Mouse (Mus musculus): ENCODE measurements around the gene Nanp. TPM values are rescaled to one million over a fixed set of nuclear protein-coding genes. Genes with fewer than 3 reads are reported as not detected.

Nanp gene
- total RNA-seq (2015; ENCODE audit: low replicate concordance) = 22.1 and 31.6 TPM in 2 replicates
- 16.5 and 43.2 TPM in 2 replicates for total RNA-seq (2017; ENCODE audit: low replicate concordance)

- peak; percentile 82 for ATAC-seq (replicated peaks; ENCODE audit: low FRiP score, poor library complexity, severe bottlenecking)
These were observed at the start of gene Nanp, which contains the start of gene Ninl for GRCm38 (mm10) chr2:151039232-151039695. Nanp (minus strand) TSS chr2:151039398. Ninl (minus strand) TSS chr2:151039382.

- no peak for ATAC-seq (replicated peaks; ENCODE audit: low FRiP score, poor library complexity, severe bottlenecking)
These were observed 17.4 kb upstream of the Nanp start for GRCm38 (mm10) chr2:151056637-151057036.

GRCm38 (mm10) chr2:151040411-151040810 lies 1.2 kb upstream of the Nanp start:
- no peak for ATAC-seq (replicated peaks; ENCODE audit: low FRiP score, poor library complexity, severe bottlenecking)

- ATAC-seq (replicated peaks; ENCODE audit: low FRiP score, poor library complexity, severe bottlenecking) = peak; percentile 24
These were observed 528 bp upstream of the Nanp start for GRCm38 (mm10) chr2:151039726-151040125.

GRCm38 (mm10) chr2:151038811-151039222 lies 381 bp downstream of the Nanp start:
- ATAC-seq (replicated peaks; ENCODE audit: low FRiP score, poor library complexity, severe bottlenecking) = peak; percentile 10; the same call in 1 of the 2 replicates

GRCm38 (mm10) chr2:151037876-151038552 lies 1.2 kb downstream of the Nanp start:
- ATAC-seq (replicated peaks; ENCODE audit: low FRiP score, poor library complexity, severe bottlenecking) = peak; percentile 78

- peak; percentile 31 for ATAC-seq (replicated peaks; ENCODE audit: low FRiP score, poor library complexity, severe bottlenecking)
These were observed 1.9 kb downstream of the Nanp start for GRCm38 (mm10) chr2:151037292-151037691.

GRCm38 (mm10) chr2:151036721-151037120 lies 2.5 kb downstream of the Nanp start:
- no peak for ATAC-seq (replicated peaks; ENCODE audit: low FRiP score, poor library complexity, severe bottlenecking)

GRCm38 (mm10) chr2:151034435-151034834 lies 4.8 kb downstream of the Nanp start:
- ATAC-seq (replicated peaks; ENCODE audit: low FRiP score, poor library complexity, severe bottlenecking) = no peak

GRCm38 (mm10) chr2:151021158-151021557 lies 18.0 kb downstream of the Nanp start:
- ATAC-seq (replicated peaks; ENCODE audit: low FRiP score, poor library complexity, severe bottlenecking) = no peak

- ATAC-seq (replicated peaks; ENCODE audit: low FRiP score, poor library complexity, severe bottlenecking) = no peak
These were observed 23.9 kb downstream of the Nanp start for GRCm38 (mm10) chr2:151015316-151015715.

GRCm38 (mm10) chr2:151011273-151011672 lies 27.9 kb downstream of the Nanp start:
- peak; percentile 69 for ATAC-seq (replicated peaks; ENCODE audit: low FRiP score, poor library complexity, severe bottlenecking)

- peak; percentile 34 for ATAC-seq (replicated peaks; ENCODE audit: low FRiP score, poor library complexity, severe bottlenecking)
These were observed 29.6 kb downstream of the Nanp start for GRCm38 (mm10) chr2:151009515-151010085.

- ATAC-seq (replicated peaks; ENCODE audit: low FRiP score, poor library complexity, severe bottlenecking) = peak; percentile 79
These were observed 30.2 kb downstream of the Nanp start for GRCm38 (mm10) chr2:151008939-151009509.

- peak; percentile 41 for ATAC-seq (replicated peaks; ENCODE audit: low FRiP score, poor library complexity, severe bottlenecking)
These were observed 30.7 kb downstream of the Nanp start for GRCm38 (mm10) chr2:151008517-151008932.

- ATAC-seq (replicated peaks; ENCODE audit: low FRiP score, poor library complexity, severe bottlenecking) = no peak
These were observed 31.2 kb downstream of the Nanp start for GRCm38 (mm10) chr2:151008006-151008405.

GRCm38 (mm10) chr2:151006281-151006945 lies 32.8 kb downstream of the Nanp start:
- ATAC-seq (replicated peaks; ENCODE audit: low FRiP score, poor library complexity, severe bottlenecking) = no peak

GRCm38 (mm10) chr2:151004390-151004789 lies 34.8 kb downstream of the Nanp start:
- no peak for ATAC-seq (replicated peaks; ENCODE audit: low FRiP score, poor library complexity, severe bottlenecking)

- ATAC-seq (replicated peaks; ENCODE audit: low FRiP score, poor library complexity, severe bottlenecking) = no peak
These were observed 35.4 kb downstream of the Nanp start for GRCm38 (mm10) chr2:151003796-151004195.

- no peak for ATAC-seq (replicated peaks; ENCODE audit: low FRiP score, poor library complexity, severe bottlenecking)
These were observed 37.5 kb downstream of the Nanp start for GRCm38 (mm10) chr2:151001619-151002175.
